Mouse (Mus musculus): ENCODE results near the gene Zfp622. TPM values are rescaled to one million over a fixed set of nuclear protein-coding genes. Genes with fewer than 3 reads are reported as not detected.

The Zfp622 gene
- 27.8 and 32.4 TPM in 2 replicates for polyA plus RNA-seq (2015; fragmentation: Nextera tagmentation; extraction: Ambion mirVana)

DNA sequence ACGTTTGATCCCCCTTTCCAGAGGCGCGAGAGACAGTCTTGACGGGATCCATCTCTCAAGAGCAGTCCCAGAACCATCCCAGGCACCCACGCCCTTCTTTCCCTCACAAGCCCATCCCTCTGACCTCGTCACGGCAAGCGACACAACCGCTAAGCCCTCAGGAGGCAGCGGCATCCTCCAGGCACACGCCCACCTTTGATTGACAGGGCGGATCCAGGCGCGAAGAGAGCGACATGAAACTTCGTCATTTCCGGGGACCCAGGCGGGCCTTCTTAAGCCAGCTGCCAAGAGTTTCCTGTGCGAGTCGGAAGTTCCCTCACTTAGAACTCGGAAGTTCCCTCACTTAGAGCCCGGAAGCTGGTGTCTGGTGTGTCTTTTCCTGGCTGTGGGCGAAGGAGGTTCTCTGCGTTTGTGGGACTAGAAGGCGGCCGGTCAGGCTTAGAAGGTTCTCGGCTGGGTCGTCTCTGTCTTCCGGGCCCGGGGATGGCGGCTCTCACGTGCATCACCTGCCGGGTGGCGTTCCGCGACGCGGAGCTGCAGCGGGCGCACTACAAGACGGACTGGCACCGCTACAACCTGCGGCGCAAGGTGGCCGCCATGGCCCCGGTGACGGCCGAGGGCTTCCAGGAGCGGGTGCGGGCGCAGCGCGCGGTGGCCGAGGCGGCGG lies at the start of gene Zfp622:
Gene Zfp622 (plus strand): TSS at position 300 of the 667 bp plus-strand sequence.
- H3K27me3 ChIP-seq, result no peaks in the 10 kb centered on the region
- peak within 1 kb of the TSS; percentile 74 for H3K4me2 ChIP-seq
- peak; percentile 96 for ATAC-seq (ENCODE audit: insufficient number of reproducible peaks, low FRiP score, low TSS enrichment, low read depth)
- peaks cover 15% of the 10 kb centered on the region; the same call in 1 of the 2 replicates for H3K4me1 ChIP-seq
- peak within 1 kb of the TSS; percentile 95 for H3K27ac ChIP-seq
- peak within 1 kb of the TSS; percentile 97 for H3K9ac ChIP-seq
- H3K9me3 ChIP-seq, result no peaks in the 10 kb centered on the region
- WGBS, result under 1% methylated on average over 57 of the region's 57 CpGs
- H3K4me3 ChIP-seq, result peak within 1 kb of the TSS; percentile 99
- peaks cover 14% of the 10 kb centered on the region for H3K36me3 ChIP-seq

DNA sequence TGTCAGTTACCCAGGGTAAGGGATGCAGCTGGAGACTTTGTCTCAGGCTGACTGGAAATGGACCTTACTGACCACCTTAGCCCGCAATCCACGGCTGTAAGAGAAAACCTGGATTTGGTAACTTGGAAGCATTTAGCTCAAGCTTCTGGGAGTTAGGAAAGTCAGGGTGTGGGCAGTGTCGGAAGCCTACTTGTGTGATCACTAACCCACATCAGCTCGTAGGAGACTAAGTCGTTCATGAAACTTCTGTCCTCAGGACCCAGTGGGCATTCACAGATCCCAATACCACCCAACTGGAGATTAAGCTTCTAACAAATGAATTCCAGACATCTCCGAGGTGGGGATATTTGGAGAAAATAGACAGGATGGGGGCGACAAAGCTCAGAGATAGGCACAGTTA lies 49.8 kb upstream of the Zfp622 start:
- Histone ChIP-seq H3K9ac (no peak overlapping the region), H3K36me3 (no peaks in the 10 kb centered on the region), H3K4me3 (no peak overlapping the region), H3K9me3 (no peaks in the 10 kb centered on the region), H3K4me2 (no peak overlapping the region), H3K27ac (no peak overlapping the region), H3K27me3 (no peaks in the 10 kb centered on the region), H3K4me1 (peaks cover 6% of the 10 kb centered on the region)
- no peak for ATAC-seq (ENCODE audit: insufficient number of reproducible peaks, low FRiP score, low TSS enrichment, low read depth)
- 80% methylated on average over 7 of the region's 7 CpGs for WGBS

DNA sequence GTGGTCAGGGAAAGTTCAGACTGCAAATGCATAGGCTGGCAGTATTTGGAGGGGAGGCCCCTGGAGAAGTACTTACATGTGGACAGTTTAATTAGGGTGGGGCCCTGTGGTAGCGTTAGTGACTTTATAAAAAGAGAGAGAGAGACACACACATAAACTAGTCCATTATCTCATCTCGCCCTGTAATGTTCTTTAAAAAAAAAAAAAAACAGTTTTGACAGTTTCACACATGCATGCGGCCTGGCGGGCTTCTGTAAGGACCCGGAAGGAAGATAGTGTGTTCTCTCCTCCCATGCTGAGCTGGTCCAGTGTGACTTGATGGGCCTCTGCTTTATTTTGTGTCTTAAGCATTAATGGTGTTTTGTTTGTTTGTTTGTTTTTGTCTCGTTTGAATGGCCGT lies 45.7 kb upstream of the Zfp622 start:
- Histone ChIP-seq H3K9ac (no peak overlapping the region), H3K4me3 (no peak overlapping the region), H3K9me3 (no peaks in the 10 kb centered on the region), H3K27ac (no peak overlapping the region), H3K4me2 (no peak overlapping the region), H3K27me3 (no peaks in the 10 kb centered on the region), H3K36me3 (no peaks in the 10 kb centered on the region), H3K4me1 (peaks cover 4% of the 10 kb centered on the region; the same call in 1 of the 2 replicates)
- no peak for ATAC-seq (ENCODE audit: insufficient number of reproducible peaks, low FRiP score, low TSS enrichment, low read depth)
- WGBS, result 83% methylated on average over 7 of the region's 7 CpGs

DNA sequence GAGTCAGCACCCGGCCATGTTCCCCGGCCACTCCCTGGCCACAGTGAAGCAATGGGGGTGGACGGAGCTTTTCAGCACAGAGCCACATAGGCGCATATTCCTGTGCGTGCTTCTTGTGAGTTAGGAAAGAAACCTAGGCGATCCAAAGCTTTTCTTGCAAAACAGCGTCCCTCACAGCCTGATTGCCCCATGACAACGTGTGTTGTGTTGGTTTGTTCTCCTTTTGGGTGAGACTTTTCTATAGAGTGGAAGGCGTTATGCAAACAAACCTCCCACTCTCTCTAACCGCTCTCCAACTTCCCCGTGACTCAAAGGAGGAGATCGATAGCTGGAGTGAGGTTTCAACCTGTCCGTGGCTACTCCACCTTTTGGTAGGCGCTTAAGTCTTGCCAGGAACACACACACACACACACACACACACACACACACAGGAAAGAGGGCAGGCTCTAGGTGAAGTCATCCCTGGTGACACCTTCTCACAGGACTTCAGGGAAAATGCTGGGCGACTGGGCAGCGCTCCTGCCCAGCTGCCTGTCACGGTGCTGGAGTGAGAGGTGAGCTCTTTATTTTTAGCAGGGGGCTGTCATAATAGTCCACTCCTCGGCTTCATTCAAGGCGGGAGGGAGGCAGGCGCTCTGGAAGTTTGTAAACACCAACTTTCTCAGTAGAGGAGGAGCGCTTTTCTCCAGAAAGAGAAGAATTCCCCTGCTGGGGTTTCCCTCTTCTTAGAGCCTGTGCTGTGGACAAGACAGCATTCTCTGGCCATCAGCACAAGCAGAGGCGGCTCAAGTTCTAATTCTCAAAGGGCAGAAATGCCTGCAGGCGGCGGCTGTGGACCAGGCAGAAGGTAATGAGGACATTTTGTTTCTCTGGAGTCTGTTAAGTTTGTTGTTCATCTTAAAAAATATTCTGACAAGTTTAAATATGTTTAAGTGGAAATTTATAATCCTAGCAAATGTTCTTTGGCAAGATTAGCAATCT lies 43.5 kb upstream of the Zfp622 start:
- H3K27ac ChIP-seq, result no peak overlapping the region
- H3K4me3 ChIP-seq, result 0 out of 2 replicates have a peak overlapping the region, but pooled peaks have one; percentile 13
- WGBS, result 34% methylated on average over 24 of the region's 24 CpGs
- H3K27me3 ChIP-seq, result no peaks in the 10 kb centered on the region
- no peak overlapping the region for H3K9ac ChIP-seq
- H3K36me3 ChIP-seq, result no peaks in the 10 kb centered on the region
- H3K9me3 ChIP-seq, result no peaks in the 10 kb centered on the region
- ATAC-seq (ENCODE audit: insufficient number of reproducible peaks, low FRiP score, low TSS enrichment, low read depth), result no peak
- H3K4me2 ChIP-seq, result 0 out of 2 replicates have a peak overlapping the region, but pooled peaks have one; percentile 20
- peaks cover 4% of the 10 kb centered on the region; the same call in 1 of the 2 replicates for H3K4me1 ChIP-seq

DNA sequence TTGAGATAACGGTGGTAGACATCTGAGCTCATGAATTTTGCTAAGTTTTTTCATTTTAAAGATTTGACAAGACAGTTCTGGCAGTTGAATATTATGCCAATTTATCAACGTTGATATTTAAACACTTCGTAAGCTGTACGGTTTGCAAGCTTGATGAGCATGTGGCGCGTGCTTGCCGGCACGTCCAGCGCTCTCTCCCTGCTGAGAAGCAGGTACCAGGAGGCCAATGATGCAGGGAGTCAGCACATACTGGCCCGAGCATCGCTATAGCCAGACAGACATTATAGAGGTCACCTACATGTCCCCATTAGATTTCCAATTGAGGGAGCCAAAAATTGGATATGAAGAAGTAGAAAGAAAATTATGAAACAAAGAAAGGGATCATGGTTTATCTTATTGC lies 42.7 kb upstream of the Zfp622 start:
- H3K27me3 ChIP-seq, result no peaks in the 10 kb centered on the region
- no peaks in the 10 kb centered on the region for H3K9me3 ChIP-seq
- 78% methylated on average over 11 of the region's 11 CpGs for WGBS
- H3K4me2 ChIP-seq, result no peak overlapping the region
- no peak overlapping the region for H3K4me3 ChIP-seq
- peaks cover 4% of the 10 kb centered on the region; the same call in 1 of the 2 replicates for H3K4me1 ChIP-seq
- no peak for ATAC-seq (ENCODE audit: insufficient number of reproducible peaks, low FRiP score, low TSS enrichment, low read depth)
- H3K27ac ChIP-seq, result no peak overlapping the region
- no peaks in the 10 kb centered on the region for H3K36me3 ChIP-seq
- no peak overlapping the region for H3K9ac ChIP-seq

DNA sequence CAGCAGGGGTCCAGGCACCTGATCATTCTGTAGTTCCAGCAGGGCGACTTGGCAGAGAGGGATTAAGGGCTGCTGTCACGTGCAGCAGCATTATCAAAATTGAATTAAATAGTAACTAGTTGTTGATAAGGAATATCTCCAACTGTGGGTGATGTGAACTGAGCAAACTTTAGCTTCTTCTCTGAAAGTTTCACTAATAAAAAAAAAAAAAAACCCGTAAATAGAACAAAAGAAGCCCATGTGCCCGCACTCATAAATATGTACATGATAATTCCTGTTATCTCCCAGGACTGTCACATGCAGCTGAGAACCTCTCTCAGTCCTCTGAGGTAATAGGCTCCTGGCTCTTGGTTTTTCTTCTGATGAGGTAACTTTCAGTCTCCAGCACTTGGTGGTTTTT lies 41.8 kb upstream of the Zfp622 start:
- H3K36me3 ChIP-seq, result no peaks in the 10 kb centered on the region

DNA sequence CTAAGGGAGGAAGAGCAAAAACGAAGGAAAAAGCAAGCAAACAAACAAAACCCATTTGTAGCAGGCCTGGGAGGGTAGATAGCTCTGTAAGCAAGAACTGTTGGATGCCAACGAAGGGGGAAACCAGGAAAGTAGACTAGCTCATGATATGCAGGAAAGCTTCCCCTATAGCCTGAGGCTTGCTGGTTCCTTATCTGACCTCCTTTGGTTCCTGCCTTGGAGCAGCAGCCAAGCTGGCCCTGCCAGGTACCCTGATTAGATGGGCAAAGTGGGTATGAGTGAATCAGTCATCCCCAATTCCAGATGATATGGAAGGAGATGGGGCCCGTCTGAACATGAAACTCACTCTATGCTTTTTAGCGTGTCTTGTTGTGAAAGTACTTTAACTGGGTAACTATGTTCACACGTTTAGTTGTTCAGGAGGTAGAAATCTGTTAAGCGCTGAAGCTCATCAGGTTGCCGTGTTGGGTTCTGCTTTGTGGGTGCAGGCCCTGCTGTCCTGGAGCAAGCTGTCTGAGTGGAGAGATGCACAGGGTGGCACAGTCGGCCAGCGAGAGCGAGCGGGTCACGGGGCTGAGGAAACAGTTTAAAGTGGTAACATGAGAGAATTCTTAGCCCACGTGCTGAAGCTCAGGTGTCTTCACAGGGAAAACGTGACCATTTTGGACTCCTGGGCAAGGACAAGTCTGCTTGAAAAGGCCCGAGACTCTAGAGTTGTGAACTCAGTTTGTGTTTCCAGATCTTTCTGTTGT lies 40.6 kb upstream of the Zfp622 start:
- H3K36me3 ChIP-seq, result no peaks in the 10 kb centered on the region
- H3K9ac ChIP-seq, result no peak overlapping the region
- no peak overlapping the region for H3K4me3 ChIP-seq
- ATAC-seq (ENCODE audit: insufficient number of reproducible peaks, low FRiP score, low TSS enrichment, low read depth), result no peak
- H3K4me2 ChIP-seq, result no peak overlapping the region
- 85% methylated on average over 15 of the region's 15 CpGs for WGBS
- H3K4me1 ChIP-seq, result peaks cover 4% of the 10 kb centered on the region; the same call in 1 of the 2 replicates
- H3K27ac ChIP-seq, result no peak overlapping the region
- H3K27me3 ChIP-seq, result no peaks in the 10 kb centered on the region
- no peaks in the 10 kb centered on the region for H3K9me3 ChIP-seq

More for the DNA sequence above, 41.8 kb upstream of the Zfp622 start:
- no peak overlapping the region for H3K4me3 ChIP-seq
- peaks cover 4% of the 10 kb centered on the region; the same call in 1 of the 2 replicates for H3K4me1 ChIP-seq
- no peak overlapping the region for H3K4me2 ChIP-seq
- ATAC-seq (ENCODE audit: insufficient number of reproducible peaks, low FRiP score, low TSS enrichment, low read depth), result no peak
- no peaks in the 10 kb centered on the region for H3K9me3 ChIP-seq
- WGBS, result 73% methylated on average over 4 of the region's 4 CpGs
- no peak overlapping the region for H3K27ac ChIP-seq
- no peak overlapping the region for H3K9ac ChIP-seq
- no peaks in the 10 kb centered on the region for H3K27me3 ChIP-seq

DNA sequence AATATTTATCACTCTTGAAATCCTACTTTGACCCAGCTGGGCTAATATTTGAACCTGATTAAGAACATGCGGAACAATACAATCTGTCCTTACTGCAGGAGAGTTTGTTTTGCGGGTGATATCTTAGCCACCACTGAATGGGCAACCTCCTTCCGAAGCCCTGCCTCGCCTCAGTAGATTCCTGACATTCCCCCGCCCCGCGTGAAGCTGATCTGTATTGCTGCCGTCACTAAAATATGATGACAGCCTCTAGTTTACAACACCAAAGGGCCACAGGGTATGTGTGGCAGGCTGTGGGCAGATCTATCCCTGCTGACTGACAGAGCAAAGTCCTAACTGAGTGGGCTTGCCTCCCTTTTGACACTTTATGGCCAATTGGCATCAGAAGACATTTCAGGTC lies 38.9 kb upstream of the Zfp622 start:
- H3K27ac ChIP-seq, result no peak overlapping the region
- peaks cover 4% of the 10 kb centered on the region; the same call in 1 of the 2 replicates for H3K4me1 ChIP-seq
- no peak overlapping the region for H3K4me3 ChIP-seq
- no peak overlapping the region for H3K9ac ChIP-seq
- no peaks in the 10 kb centered on the region for H3K36me3 ChIP-seq
- no peak overlapping the region for H3K4me2 ChIP-seq
- no peaks in the 10 kb centered on the region for H3K27me3 ChIP-seq
- no peaks in the 10 kb centered on the region for H3K9me3 ChIP-seq
- 65% methylated on average over 8 of the region's 8 CpGs for WGBS
- ATAC-seq (ENCODE audit: insufficient number of reproducible peaks, low FRiP score, low TSS enrichment, low read depth), result no peak

DNA sequence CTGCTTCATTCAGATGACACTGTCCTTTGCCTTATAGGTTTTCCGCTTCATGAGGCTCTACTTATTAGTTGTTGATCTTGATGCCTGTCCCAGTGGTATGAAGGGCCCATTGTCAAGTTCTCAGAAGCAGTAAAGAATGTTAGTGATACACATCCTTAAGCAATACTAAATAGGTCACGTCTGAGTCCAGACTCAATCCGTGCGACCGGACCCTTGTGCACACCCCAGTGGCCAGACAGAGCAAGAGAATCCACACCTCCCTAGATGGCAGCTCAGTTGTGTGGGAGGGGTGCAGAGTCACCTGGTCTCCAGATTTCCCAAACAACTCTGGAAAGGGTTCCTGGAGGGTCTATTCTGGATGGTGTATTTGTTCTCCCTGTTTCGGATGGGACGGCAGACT lies 37.7 kb upstream of the Zfp622 start:
- H3K9me3 ChIP-seq, result no peaks in the 10 kb centered on the region
- ATAC-seq (ENCODE audit: insufficient number of reproducible peaks, low FRiP score, low TSS enrichment, low read depth), result no peak
- no peak overlapping the region for H3K27ac ChIP-seq
- 92% methylated on average over 7 of the region's 7 CpGs for WGBS
- H3K4me3 ChIP-seq, result no peak overlapping the region
- H3K27me3 ChIP-seq, result no peaks in the 10 kb centered on the region
- no peak overlapping the region for H3K4me2 ChIP-seq
- no peaks in the 10 kb centered on the region for H3K36me3 ChIP-seq
- no peaks in the 10 kb centered on the region for H3K4me1 ChIP-seq
- no peak overlapping the region for H3K9ac ChIP-seq

DNA sequence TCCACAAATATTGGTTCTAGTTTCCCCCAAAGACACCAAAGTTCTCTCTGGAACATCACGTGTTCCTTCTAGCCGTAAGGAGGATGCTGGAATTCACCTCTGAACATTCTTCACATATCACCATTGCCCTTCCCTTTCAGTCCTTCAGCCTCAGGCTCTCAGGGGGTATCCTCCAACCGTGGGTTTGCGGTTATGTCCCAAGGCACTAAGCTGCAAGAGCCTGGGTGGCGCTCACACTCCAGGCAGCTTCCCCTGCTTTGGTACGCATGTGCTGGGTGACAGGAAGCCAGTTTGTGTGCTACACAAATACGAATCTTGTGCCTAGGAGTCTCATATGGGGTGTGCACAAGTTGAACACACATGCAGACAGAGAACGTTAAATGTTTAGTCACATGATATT lies 36.8 kb upstream of the Zfp622 start:
- Histone ChIP-seq H3K27me3 (no peaks in the 10 kb centered on the region), H3K36me3 (no peaks in the 10 kb centered on the region), H3K9ac (no peak overlapping the region), H3K27ac (no peak overlapping the region), H3K9me3 (no peaks in the 10 kb centered on the region), H3K4me1 (no peaks in the 10 kb centered on the region), H3K4me2 (no peak overlapping the region), H3K4me3 (no peak overlapping the region)
- 68% methylated on average over 8 of the region's 8 CpGs for WGBS
- ATAC-seq (ENCODE audit: insufficient number of reproducible peaks, low FRiP score, low TSS enrichment, low read depth), result no peak
